Mouse (Mus musculus) frontal cortex, adult (tissue): Measurements from ENCODE around the gene Cldn7.
"Not testable (repeated sequence)": the region's sequence is repeated elsewhere in the genome, so short reads cannot be mapped to it uniquely, and the experiment has no call there.

ENCODE experiments used
- ATAC-seq: cut with Nextera tagmentation; 2 replicates; pipeline ENCODE4 v1.9.2; 2017; ENCODE audit warnings: mild to moderate bottlenecking, moderate library complexity, mixed read lengths; ENCODE audit not compliant: low TSS enrichment

Cldn7 gene

DNA sequence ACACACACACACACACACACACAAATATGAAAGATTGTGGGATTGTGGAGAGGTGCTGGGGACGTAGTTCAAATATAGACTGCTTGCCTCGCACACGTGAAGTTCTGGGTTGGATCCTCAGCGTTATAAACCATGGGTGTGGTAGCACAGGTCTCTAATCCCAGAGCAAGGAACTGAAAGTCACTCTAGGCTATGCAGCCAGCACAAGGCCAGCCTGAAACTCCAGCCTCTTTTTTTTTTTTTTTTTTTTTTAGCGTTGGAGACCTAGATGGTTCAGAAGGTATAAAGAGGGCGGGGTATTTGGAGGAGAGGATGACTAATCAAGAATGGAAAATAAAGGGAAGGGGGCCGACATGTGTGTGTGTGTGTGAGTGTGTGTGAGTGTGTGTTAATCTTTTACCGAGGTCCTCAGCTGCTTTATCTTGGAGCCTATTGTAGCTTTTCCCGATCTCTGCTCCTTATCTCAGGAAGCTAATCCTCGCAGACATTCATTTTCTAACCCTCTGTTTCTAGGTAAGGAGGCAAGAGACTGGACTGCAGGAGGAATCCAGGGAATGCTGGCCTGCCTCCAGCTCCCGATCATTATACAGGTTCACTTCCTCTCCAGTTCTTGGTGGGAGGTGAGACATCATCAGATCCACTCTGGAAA, 11.2 kb upstream of the Cldn7 start:
- no peak for ATAC-seq

DNA sequence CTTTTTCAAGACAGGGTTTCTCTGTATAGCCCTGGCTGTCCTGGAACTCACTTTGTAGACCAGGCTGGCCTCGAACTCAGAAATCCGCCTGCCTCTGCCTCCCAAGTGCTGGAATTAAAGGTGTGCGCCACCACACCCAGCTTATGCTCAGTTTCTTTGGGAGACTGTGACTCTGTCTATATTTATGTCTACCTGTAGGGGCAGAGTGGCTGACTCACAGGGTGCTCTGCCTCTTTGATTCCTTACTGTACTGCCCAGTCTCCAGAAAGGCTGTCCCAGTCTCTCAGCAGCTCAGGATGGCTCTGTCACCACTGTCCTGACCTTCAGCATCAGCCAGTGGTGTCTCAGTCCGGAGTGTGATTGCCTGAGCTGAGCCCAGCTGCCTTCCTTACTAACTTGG, 9.0 kb upstream of the Cldn7 start:
- ATAC-seq: not testable (repeated sequence)

GRCm38 (mm10) chr11:69956218-69956617, 8.4 kb upstream of the Cldn7 start:
- no peak for ATAC-seq

- ATAC-seq: no peak
Measured at GRCm38 (mm10) chr11:69960616-69961015, 4.0 kb upstream of the Cldn7 start.

DNA sequence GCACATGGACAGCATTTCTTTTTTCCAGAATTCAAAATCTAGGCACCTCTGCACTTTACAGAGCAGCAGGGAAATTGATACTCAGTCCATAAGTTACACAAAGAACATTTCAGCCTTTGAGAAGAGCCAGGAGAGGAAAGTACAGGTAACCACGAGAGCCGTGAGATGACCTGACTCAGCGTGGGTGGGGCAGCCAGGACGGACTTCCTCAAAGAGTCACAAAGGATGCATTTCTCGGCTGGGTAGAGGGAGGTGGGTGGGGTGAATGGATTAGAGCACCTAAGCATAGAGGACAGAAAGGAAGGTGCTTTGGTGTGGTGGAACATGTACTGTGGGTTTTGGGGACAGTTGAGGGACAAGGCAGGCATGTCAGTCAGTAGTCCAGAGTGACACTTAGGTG, 2.7 kb upstream of the Cldn7 start:
- ATAC-seq: no peak

- no peak for ATAC-seq
Measured at GRCm38 (mm10) chr11:69965271-69966005, 859 bp downstream of the Cldn7 start.

- ATAC-seq: no peak
Measured at GRCm38 (mm10) chr11:69966006-69966859, 1.7 kb downstream of the Cldn7 start.

DNA sequence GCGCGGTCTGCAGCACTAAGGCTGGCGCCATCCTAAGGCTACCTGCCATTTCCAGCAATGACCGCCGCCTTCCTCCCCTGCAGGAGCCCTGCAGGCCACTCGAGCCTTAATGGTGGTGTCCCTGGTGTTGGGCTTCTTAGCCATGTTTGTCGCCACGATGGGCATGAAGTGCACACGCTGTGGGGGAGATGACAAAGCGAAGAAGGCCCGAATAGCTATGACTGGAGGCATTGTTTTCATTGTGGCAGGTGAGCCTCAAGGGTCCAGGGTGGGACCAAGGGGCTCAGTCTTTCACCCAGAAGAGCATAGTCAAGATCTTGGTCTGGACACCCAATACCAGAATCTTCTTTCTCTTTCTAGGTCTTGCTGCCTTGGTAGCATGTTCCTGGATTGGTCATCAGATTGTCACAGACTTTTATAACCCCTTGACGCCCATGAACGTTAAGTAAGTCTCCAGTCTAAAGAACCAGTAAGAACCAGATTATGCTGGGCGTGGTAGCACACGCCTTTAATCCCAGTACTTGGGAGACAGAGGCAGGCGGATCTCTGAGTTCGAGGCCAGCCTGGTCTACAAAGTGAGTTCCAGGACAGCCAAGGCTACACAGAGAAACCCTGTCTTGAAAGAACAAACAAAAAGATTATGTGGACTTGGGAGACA, 2.4 kb downstream of the Cldn7 start:
- no peak for ATAC-seq

- ATAC-seq: no peak
Measured at GRCm38 (mm10) chr11:69968793-69969192, 4.2 kb downstream of the Cldn7 start.

GRCm38 (mm10) chr11:69970222-69970621, 5.6 kb downstream of the Cldn7 start:
- no peak for ATAC-seq

- ATAC-seq: no peak
Measured at GRCm38 (mm10) chr11:69970775-69971174, 6.2 kb downstream of the Cldn7 start.

DNA sequence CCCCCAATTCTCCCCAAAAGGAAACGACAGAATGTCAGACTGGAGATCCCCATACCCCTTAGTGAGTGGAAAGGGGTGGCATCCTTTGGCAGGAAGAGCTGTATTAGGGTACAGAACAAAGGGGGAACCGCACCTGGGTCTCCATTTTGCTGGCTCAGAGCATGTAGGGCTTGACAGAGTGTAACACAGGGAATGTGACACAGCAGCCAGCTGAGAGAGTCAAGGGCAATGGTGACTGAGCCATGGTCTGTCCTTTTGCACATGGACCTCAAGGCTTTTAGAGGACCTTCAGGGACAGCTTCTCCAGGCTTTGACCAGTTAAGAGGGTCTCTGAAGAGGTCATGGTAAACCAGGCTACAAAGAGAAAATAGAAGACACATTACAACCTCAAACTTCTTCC, 10.3 kb downstream of the Cldn7 start:
- ATAC-seq: no peak

DNA sequence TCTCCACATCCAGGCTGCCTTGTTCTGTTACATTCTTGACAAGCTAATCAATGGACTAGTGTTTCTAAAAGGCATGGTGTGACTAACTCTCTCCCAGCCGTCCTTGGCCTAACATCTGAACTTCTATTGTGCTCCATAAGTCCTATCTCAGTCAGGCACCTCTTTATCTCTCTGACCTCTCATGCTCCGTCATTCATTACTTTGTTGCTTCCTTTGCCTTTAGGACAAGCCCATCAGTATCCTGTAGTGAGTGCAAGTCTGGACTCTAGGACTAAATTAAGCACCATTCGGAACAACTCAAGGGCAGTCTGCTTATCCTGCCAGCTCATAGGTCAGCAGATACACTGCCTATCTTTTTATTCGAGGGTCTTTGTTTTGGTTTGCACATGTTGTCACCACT, 11.7 kb downstream of the Cldn7 start:
- no peak for ATAC-seq

GRCm38 (mm10) chr11:69979827-69980195, 15.2 kb downstream of the Cldn7 start:
- no peak for ATAC-seq

- peak; percentile 94 for ATAC-seq
Measured at GRCm38 (mm10) chr11:69980196-69981140, 15.9 kb downstream of the Cldn7 start.

GRCm38 (mm10) chr11:69981141-69981762, 16.7 kb downstream of the Cldn7 start, which contains the start of gene Ctdnep1:
Gene Ctdnep1, plus strand, starts transcription at chr11:69981156.
- no peak for ATAC-seq

- ATAC-seq: no peak
Measured at GRCm38 (mm10) chr11:69982225-69982624, 17.6 kb downstream of the Cldn7 start, which contains the start of gene Elp5. Gene Elp5, minus strand, starts transcription at chr11:69982517.

DNA sequence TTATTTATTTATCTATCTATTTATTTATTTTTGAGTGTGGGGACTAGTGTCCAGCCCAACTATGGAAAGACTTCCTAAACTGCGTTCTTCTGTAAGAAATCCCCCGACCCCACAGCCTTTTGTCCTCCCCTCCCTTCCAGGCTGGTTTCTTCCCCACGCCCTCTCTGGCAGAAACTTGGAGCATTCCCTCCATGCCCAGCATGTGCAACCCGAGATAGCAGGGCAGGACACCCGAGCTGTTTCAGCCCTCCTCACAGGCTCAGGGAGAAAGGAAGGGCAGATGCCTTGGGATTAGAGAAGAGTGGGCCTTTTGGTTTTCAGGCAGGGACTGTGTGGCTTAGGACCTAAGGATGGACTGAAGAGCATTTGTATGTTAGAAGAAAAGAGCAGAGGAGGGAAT, 18.3 kb downstream of the Cldn7 start:
- ATAC-seq: no peak

DNA sequence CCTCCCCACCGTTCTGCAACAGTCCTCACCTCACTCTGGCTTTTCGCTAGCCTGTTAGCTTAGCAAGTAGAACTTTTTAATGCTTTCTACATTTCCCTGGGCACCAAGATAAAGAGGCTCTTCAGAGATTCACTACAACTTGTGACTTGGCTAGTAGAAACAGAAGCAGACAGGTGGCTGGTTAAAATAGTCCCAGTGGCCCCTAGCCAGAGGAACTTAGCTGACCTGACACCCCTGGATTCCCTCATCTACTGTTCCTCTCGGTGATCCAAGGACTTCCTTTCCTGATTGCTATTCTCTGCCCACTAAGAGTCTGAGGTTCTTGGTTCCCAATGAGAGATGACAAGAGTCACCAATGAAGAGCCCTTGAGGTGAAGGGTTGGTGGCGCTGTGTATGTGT, 18.8 kb downstream of the Cldn7 start:
- no peak for ATAC-seq

- no peak for ATAC-seq
Measured at GRCm38 (mm10) chr11:69984431-69984830, 19.9 kb downstream of the Cldn7 start.
